Mouse (Mus musculus) frontal cortex, adult (tissue): ENCODE data around the gene Ssbp3.
A peak's percentile ranks its signal among the peaks of the same experiment; 100 is the strongest.

ENCODE experiments used
- ATAC-seq: cut with Nextera tagmentation; 2 replicates; pipeline ENCODE4 v1.9.2; 2017; ENCODE audit warnings: mild to moderate bottlenecking, moderate library complexity, mixed read lengths; ENCODE audit not compliant: low TSS enrichment

Ssbp3 gene

DNA sequence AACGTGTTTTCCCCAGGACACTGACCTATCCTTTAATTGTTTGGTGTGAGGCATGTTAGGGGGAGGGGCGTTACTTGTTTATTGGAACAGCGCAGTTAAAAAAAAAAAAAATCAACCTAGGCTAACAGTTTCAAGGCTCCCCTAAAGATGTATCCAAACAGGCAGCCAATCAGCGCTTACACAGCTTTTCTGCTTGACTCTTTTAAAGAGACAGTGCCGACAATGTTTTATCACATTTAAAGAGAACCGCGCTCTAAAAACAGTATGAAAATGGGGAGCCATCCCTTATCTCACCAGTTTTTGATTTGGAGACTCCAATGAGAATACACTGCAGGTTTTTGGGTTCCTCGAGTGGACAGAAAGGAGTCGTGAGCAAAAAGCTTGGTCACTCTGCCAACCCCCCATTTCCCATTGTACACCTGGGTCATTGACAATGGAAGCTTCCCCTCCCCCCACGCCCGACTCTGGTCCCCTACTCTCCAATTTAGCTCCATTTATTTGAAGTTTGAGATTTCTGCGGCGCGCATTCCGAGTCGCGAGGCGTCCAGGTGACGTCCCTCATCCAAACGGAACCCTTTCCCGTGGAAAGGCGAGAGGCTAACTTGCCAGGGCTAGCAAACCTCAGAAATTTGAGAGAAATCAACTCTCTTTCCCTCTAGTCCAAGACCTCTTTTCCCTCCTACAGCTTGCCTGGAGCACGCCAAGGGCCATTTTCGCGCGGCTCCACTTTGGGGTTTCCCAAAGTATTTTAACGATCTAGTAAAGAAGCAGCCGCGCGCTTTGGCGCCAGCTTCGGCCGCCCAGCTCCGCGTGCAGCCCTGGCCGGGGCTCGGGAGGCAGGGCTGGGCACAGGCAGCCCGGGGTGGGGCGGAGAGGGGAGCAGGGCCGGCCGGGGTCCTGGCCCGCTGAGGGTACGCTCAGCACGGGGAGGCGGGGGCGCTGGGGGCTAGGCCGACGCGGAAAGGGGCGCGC, at the start of gene Ssbp3:
TSS of gene Ssbp3 (plus strand) at position 501 of the 972 bp plus-strand sequence.
- peak; percentile 24; the same call in 1 of the 2 replicates for ATAC-seq

DNA sequence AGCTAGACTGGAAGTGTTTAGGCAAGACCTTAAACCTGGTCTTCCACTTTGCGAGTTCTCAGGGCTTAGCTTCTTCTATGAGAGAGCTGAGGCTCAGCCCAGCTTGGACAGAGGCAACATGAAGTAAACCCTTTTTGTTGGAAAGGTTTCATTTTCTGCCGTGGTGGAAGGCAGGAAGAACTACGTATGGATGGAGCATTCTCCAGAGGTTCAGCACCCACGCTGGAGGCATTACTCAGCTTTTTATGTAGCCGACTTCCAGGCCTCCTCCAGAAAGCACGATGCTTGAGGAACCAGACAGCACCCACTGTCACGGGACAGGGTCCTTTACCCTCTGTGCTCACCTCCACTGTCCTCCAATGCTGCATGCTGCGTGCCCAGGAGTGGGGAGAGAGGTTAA, 48.6 kb upstream of the Ssbp3 start:
- peak; percentile 82 for ATAC-seq

GRCm38 (mm10) chr4:106862317-106862716, 48.2 kb upstream of the Ssbp3 start:
- ATAC-seq: no peak

GRCm38 (mm10) chr4:106862767-106863370, 47.6 kb upstream of the Ssbp3 start:
- no peak for ATAC-seq

DNA sequence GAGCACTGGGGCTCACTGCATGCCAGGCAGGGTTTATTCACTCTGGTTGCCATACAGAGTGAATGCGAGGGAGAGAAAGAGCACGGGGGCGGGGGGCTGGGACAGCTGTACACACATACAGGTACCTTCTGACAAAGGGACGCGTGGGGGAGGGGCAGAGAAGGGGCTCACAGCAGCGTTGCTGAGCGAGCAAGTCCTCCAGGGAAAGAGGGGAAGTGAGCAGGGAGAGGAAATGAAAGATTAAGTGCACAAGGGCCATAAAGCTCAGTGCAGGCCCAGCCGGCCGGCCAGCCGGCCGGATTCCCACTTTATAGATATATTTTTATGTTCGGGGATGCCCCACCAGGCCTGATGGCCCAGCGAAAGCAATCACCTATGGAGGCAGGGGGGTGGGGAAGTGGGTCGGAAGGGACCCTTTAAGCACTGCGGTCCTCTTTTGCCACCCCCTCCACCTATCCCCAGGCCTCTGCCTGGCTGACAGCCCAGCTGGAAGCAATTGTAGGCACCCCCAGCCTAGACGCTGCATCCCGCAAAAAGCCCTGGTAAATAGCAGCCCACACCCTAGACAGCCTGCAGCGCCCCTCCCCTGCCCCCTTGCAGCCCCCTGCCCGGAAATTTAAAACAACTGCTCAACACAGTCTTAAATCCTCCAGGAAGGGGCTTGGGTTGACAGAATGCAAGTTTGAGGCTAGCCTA, 44.9 kb upstream of the Ssbp3 start:
- ATAC-seq: no peak

DNA sequence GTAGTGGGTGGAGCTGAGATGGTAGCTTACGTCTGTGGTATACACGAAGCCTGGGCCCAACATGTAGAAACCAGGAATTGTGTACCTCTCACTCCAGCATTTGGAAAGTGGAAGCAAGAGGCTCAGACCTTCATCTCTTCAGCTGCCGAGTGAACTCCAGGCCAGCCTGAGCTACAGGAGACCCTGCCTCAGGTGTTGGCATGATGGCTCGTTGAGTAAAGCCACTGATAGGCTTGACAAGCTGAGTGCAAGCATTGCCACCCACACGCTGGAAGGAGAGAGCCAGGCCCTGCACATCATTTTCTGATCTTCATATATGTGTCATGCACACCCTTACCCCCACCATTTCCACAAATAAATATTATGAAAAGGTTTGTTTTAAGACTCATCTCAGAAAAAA, 44.1 kb upstream of the Ssbp3 start:
- ATAC-seq: no peak

DNA sequence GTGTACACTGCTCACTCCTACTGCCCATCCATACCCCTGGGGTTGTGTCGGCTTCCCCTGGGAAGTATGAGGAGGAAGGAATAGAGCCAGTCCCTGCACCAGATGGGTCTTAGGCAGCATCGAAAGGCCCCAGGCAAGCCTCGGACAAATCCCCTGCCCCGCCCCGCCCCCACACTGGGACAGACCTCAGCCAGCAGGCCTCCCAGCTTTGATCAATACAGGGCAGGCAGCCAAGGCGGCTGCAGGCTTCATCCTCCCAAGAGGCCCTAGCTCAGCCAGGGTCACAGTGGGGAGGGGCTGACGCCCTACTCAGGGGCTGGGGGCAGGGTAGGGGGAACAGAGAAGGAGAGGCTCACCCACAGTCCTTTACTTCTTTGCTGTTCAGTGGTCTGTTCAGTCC, 43.7 kb upstream of the Ssbp3 start:
- no peak for ATAC-seq

GRCm38 (mm10) chr4:106868737-106869438, 41.6 kb upstream of the Ssbp3 start:
- ATAC-seq: no peak

- ATAC-seq: no peak
These were observed 41.0 kb upstream of the Ssbp3 start for GRCm38 (mm10) chr4:106869539-106869951.

- ATAC-seq: no peak
These were observed 39.9 kb upstream of the Ssbp3 start for GRCm38 (mm10) chr4:106870556-106870955.

GRCm38 (mm10) chr4:106874501-106874900, 36.0 kb upstream of the Ssbp3 start:
- no peak for ATAC-seq

DNA sequence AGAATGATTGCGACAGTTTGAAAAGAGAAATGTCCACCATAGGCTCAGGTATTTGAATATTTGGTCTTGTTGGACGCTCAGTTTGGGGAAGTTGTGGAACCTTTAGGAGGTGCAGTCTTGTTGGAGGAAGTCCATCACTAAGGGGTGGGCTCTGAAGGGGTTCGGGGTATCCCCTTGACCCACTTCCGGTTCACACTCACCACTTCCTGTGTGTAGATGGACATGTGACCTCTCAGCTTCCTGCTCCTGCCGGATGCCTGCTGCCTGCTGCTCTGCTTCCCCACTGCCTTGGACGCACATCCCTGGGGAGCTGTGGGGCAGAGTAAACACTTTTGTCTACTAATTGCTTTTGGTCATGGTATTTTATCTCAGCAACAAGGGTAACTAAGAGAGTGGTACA, 29.4 kb upstream of the Ssbp3 start:
- ATAC-seq: no peak

DNA sequence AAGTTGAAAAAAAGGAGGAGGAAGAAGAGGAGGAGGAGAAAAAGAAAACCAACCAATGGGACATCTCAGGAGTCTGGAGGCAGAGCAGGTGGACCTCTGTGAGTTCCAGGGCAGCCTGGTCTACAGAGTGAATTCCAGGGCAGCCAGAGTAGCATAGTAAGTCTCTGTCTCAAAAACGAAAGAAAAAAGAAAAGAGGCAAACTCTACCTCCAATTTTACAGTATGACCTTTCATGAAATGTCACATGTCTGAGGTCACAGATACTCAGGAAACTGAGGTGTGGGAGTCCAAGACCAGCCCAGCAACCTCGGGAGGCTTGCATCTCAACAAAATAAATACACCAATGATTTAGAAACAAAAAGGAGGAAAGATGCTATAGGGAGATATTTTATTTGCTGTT, 27.4 kb upstream of the Ssbp3 start:
- no peak for ATAC-seq

DNA sequence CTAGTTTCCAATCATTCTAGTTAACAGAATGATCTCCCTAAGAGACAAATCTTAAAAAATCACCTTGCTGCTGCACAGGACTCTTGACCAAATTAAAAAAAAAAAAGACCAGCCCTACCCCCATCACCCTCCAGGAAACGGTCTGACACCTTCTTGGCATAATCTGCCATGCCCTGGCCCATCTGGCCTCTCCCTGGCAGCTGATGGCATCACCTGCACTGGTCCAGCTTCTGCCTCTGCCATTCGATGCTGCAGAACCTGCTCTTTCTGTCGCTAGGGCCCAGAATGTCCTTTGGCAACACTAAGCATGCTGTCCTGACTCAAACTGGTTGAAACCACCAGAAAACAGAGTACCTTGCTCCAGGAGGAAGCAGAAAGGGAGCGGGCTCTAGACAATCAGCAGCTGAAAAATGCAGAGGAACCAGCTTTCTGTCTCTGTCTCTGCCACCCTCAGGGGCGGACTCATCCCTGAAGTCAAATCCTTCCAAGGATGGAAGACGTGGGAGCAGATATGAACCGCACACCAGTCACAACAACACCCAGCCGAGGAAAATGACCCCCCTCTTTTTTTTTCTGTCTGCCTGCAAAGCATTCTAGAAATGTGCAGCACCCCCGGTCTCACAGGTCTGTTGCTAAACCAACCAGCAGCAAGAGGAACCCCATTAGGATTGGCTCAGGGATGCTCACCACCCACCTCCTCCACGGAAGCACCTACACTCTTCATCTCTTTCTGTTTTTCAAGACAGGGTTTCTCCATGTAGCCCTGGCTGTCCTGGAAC, 24.0 kb upstream of the Ssbp3 start:
- ATAC-seq: peak; percentile 96

DNA sequence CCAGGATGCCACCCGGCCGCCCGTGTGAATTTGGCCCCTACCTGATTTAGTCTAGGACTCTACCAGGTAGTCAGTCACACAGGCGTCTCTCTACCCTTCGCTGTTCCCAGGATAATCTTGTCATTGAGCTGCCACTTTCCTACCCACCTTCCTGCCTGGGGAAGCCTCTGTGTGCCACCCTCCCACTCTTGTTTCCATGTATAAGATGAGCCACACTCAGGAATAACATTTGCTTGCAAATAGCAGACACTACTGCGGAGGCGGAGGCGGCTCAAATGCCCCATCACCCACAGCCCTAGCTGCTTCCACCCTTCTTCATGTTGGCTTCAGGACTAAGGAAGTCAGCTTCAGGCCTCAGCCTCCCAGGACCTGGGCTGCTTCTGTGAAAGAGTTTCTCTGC, 14.4 kb upstream of the Ssbp3 start:
- peak; percentile 98 for ATAC-seq

- peak; percentile 28; the same call in 1 of the 2 replicates for ATAC-seq
These were observed 11.6 kb upstream of the Ssbp3 start for GRCm38 (mm10) chr4:106898923-106899322.

DNA sequence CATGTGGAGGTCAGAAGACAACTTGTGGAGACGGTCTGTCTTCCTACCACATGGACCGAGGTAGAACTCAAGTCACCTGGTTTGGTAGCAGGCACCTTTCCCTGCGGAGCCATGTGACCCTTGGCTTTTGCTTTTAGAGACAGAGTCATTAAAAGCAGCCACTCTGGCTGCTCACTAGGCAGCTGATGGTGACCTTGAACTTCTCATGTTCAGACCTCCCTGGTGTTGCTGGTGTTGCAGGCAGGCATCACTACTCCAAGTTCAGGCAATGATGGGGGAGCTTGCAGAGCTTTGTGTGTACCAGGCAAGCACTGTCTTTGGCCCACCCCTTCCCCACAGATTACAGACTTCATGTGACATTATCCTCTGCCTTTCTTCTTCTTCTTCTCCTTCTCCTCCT, 11.0 kb upstream of the Ssbp3 start:
- ATAC-seq: no peak

GRCm38 (mm10) chr4:106900718-106901117, 9.8 kb upstream of the Ssbp3 start:
- ATAC-seq: no peak

- no peak for ATAC-seq
These were observed 8.9 kb upstream of the Ssbp3 start for GRCm38 (mm10) chr4:106901610-106902009.

DNA sequence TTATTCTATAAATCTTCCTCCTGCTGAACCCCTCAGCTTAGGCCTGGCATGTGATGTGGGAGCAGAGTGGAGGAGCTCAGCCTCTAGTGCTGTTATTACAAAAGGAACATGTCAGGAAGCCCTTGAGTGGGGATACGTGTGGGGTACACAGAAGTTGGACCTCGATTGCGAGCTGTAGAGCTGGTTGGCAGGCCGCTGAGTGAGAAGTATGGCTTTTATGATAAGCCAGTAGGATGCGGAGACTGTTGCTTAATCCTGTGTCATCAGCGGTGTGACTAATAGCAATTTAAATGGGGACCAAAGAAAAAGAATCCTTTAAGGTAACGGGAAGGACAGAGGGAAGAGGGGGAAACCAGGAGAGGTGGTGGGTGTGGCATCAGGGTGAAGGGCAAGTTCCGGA, 8.3 kb upstream of the Ssbp3 start:
- ATAC-seq: no peak

DNA sequence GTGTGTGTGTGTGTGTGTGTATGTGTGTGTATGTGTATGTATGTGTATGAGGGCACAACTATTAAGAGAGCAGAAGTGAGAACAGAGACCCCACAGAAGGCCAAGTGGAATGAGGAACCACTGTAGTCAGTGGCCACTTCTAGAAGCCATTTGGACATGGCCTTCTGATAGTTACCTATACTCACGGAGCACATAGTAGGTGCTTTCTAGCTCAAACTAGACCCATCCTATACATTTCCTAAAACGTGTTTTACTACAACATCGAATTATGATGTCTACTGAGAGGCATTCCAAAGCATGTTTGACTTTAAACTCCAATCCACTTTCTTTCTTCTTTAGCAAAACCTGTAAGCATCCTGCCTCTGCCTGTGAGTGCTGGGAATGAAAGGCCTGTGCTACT, 4.6 kb upstream of the Ssbp3 start:
- no peak for ATAC-seq
